Mouse (Mus musculus) thymus, adult 2 months (tissue): Measurements from ENCODE around the gene Armc7. TPM values are rescaled to one million over a fixed set of nuclear protein-coding genes. Genes with fewer than 3 reads are reported as not detected.

Experiments
- DNase-seq: peaks from one replicate; pipeline ENCODE4 v3.0.0; 2021
- H3K27ac ChIP-seq: fragments of 200-500 bp; 2 replicates; pipeline ENCODE4 v1.5.1; 2012; ENCODE audit warnings: low read length, control low read depth; ENCODE audit not compliant: control insufficient read depth, insufficient read depth
- H3K27me3 ChIP-seq: fragments of 200-500 bp; 2 replicates; pipeline ENCODE4 v1.6.1; 2012; ENCODE audit warnings: mild to moderate bottlenecking, low read length, moderate library complexity, mixed read lengths; ENCODE audit not compliant: control insufficient read depth, insufficient read depth
- H3K36me3 ChIP-seq: fragments of 200-500 bp; 2 replicates; pipeline ENCODE4 v1.6.1; 2012; ENCODE audit warnings: mild to moderate bottlenecking, low read length, moderate library complexity; ENCODE audit not compliant: control insufficient read depth, insufficient read depth
- H3K4me1 ChIP-seq: fragments of 200-500 bp; replicated peaks from 2 replicates; pipeline ENCODE4 v1.6.1; 2012; ENCODE audit warnings: low read length; ENCODE audit not compliant: control insufficient read depth, insufficient read depth
- H3K4me3 ChIP-seq: fragments of 200-500 bp; 2 replicates; pipeline ENCODE4 v1.5.1; 2012; ENCODE audit warnings: mild to moderate bottlenecking, low read length, control low read depth, moderate library complexity; ENCODE audit not compliant: control insufficient read depth, insufficient read depth
- CTCF ChIP-seq: fragments of 200-500 bp; IDR thresholded peaks from 2 replicates; pipeline ENCODE4 v1.5.1; 2012; ENCODE audit warnings: mild to moderate bottlenecking, control low read depth, low read length, moderate library complexity, borderline replicate concordance; ENCODE audit not compliant: control insufficient read depth, poor library complexity, insufficient read depth; ENCODE audit errors: extremely low read depth
- POLR2A ChIP-seq: fragments of 200-500 bp; IDR thresholded peaks from 2 replicates; pipeline ENCODE4 v1.6.1; 2012; ENCODE audit warnings: mild to moderate bottlenecking, low read length, control low read depth, moderate library complexity; ENCODE audit not compliant: control insufficient read depth, poor library complexity, insufficient read depth; ENCODE audit errors: extremely low read depth
- whole genome bisulfite sequencing: fragments of 180-500 bp; shearing (Covaris S2); methylation state at CpG from one replicate; pipeline ENCODE4 v1.1.7; 2018; 5-methylcytosine and 5-hydroxymethylcytosine counted together
- polyA plus RNA-seq: library from polyadenylated mRNA; depleted of rRNA; stranded (reverse); fragments of >200 nt; gene quantifications from 2 replicates; pipeline ENCODE4 v1.2.3, GENCODE M21; 2012

Gene Armc7
- polyA plus RNA-seq, 1 experiment, result 91.3 TPM

DNA sequence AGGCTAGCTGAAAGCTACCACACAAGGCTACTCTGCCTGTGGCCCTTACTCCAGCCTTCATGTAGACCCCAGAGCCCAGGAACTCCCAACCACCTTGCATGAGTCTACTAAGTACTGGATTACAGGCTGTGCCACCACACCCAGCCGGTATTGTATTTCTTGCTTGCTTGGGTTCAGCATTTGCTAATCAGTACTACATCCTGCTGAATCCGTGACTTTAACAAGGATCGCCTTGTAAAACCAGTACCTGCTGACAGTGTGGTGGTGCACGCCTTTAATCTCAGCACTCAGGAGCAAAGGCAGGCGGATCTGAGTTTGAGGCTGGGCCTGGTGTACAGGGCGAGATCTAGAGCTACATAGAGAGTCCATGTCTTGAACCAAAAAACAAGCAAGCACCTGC lies 27.2 kb downstream of the Armc7 start:
- no peak for DNase-seq
- Histone ChIP-seq H3K27me3 (no peaks in the 10 kb centered on the region), H3K4me3 (no peak overlapping the region), H3K4me1 (peaks cover 16% of the 10 kb centered on the region), H3K36me3 (peaks cover 52% of the 10 kb centered on the region), H3K27ac (no peak overlapping the region)
- no peak for TF ChIP-seq POLR2A
- TF ChIP-seq CTCF, result no peak
- 96% methylated on average over 6 of the region's 6 CpGs for WGBS

DNA sequence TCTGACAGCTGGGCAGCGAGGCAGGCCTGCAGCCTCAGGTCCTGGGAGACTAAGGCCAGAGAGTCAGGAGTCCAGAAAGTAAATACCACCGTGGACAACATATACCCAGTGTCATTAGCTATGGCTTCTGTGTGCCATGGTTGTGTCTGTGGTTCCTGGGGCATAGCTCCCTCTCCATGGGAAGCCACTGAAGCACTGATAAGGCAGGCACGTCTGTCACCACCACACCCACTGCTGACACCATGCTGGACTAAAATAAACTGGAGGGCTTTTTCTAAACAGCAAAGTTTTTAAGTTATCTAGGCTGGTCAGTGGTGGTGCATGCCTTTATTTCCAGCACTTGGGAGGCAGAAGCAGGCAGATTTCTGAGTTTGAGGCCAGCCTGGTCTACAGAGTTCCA lies 31.1 kb downstream of the Armc7 start:
- Histone ChIP-seq H3K27me3 (no peaks in the 10 kb centered on the region), H3K4me1 (peaks cover 44% of the 10 kb centered on the region), H3K27ac (no peak overlapping the region), H3K36me3 (peaks cover 13% of the 10 kb centered on the region), H3K4me3 (no peak overlapping the region)
- WGBS, result 85% methylated on average over 3 of the region's 3 CpGs
- no peak for DNase-seq
- TF ChIP-seq POLR2A, result no peak
- TF ChIP-seq CTCF, result no peak

DNA sequence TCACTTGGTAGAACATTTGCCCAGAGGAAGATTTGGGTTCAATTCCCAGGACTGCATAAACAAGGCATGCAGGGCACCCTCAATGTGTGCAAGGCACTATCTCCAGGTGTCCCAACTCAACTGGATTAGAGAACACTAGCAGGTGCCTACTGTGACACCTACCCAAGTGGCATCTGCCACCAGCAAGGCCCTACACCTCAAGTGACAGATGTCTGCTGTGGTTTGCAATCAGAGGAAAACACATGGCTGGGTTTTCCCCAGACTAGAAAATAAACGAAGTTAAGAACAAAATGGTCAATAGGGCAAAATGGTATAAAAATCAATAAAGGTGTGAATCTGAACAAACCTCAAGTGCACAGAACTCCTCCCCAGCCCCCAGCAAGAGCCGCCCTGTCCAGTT lies 32.6 kb downstream of the Armc7 start:
- Histone ChIP-seq H3K4me3 (no peak overlapping the region), H3K4me1 (peaks cover 55% of the 10 kb centered on the region), H3K27me3 (no peaks in the 10 kb centered on the region), H3K36me3 (peaks cover under 1% of the 10 kb centered on the region), H3K27ac (no peak overlapping the region)
- peak; percentile 40 for DNase-seq
- no peak for TF ChIP-seq POLR2A
- no peak for TF ChIP-seq CTCF
- 45% methylated on average over 2 of the region's 2 CpGs for WGBS

DNA sequence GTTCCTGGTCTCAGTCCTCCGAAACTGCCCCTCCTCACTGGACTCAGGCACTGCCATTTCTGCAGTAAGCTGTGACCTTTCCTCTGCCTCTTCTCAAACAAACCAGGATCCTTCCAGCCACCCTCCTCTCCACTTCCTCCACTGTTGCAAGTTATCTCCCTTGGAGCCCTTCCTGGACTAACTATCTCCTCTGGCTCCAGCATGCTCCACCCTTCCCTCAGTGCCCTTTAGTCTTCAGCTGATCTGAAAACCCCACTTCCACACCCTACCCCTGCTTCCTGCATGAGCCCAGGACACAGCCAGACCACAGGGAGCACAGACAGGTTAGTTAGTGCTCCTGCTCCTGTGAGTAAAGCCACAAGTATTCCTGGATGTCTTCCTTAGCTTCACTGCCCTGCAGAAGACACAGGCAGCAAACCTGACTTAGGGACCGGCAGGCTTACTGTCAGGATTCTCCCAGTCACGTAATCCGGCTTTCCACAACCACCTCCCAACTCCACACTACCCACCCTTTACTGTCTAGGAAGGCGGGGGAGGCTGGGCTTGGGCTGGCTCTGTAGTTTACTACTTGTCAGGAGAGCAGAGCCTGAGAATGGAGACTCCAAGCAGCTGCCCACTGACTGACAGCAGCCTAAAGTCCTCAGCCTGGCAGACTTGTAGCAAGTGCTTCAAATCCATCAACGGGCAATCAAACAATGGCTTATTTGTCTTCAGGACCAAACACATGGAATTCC lies 34.5 kb downstream of the Armc7 start:
- DNase-seq, result no peak
- 0 out of 2 replicates have a peak overlapping the region, but pooled peaks have one; percentile 7 for H3K27ac ChIP-seq
- H3K27me3 ChIP-seq, result no peaks in the 10 kb centered on the region
- H3K4me3 ChIP-seq, result no peak overlapping the region
- TF ChIP-seq CTCF (no peak), POLR2A (no peak)
- WGBS, result 92% methylated on average over 6 of the region's 6 CpGs
- H3K36me3 ChIP-seq, result no peaks in the 10 kb centered on the region
- H3K4me1 ChIP-seq, result peaks cover 48% of the 10 kb centered on the region

DNA sequence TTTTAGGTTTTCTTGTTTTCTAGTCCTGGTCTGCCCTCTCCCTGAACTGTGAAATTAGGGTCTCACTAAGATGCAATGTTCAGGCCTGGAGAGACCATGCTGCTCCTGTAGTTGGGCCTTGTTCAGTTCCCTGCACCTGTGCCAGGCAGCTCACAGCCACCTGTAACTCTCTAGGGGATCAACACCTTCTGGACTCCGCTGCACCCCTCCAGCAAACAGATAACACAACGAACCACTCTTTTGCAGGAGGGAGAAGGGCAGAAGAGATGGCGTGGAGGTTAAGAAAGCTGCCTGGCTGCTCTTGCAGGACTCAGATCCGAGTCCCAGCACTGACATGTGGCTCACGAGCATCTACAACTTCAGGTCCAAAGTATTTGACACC lies 35.0 kb downstream of the Armc7 start:
- no peak overlapping the region for H3K27ac ChIP-seq
- WGBS, result 54% methylated on average over 5 of the region's 5 CpGs
- H3K4me1 ChIP-seq, result peaks cover 50% of the 10 kb centered on the region
- TF ChIP-seq POLR2A (no peak), CTCF (no peak)
- no peak for DNase-seq
- no peaks in the 10 kb centered on the region for H3K27me3 ChIP-seq
- H3K36me3 ChIP-seq, result no peaks in the 10 kb centered on the region
- H3K4me3 ChIP-seq, result no peak overlapping the region

DNA sequence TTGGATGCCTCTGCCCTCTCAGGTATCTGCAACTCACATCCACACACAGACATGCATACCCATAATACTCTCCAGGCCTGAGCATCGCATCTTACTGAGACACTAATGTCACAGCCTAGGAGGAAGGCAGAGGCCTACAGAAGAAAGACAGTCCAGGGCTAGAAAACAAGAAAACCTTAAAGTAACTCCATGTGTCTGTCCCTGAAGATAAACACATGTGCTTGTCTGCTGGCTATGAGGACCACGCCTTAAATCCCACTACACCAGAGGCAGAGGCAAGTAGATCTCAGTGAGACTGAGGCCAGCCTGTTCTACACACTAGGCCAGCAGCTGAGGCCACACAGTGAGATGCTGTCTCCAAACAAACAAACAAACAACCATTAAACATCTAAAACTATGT lies 35.7 kb downstream of the Armc7 start:
- Histone ChIP-seq H3K36me3 (no peaks in the 10 kb centered on the region), H3K4me1 (peaks cover 50% of the 10 kb centered on the region), H3K4me3 (no peak overlapping the region), H3K27me3 (no peaks in the 10 kb centered on the region), H3K27ac (no peak overlapping the region)
- 91% methylated on average over 2 of the region's 2 CpGs for WGBS
- DNase-seq, result no peak
- TF ChIP-seq POLR2A (no peak), CTCF (no peak)
